Mouse (Mus musculus) cerebellum, adult 9-10 months (tissue): ENCODE results near the gene Rmi2.

Experiments used
- DNase-seq: peaks from one replicate; pipeline ENCODE4 v3.0.0; 2022

Gene Rmi2

DNA sequence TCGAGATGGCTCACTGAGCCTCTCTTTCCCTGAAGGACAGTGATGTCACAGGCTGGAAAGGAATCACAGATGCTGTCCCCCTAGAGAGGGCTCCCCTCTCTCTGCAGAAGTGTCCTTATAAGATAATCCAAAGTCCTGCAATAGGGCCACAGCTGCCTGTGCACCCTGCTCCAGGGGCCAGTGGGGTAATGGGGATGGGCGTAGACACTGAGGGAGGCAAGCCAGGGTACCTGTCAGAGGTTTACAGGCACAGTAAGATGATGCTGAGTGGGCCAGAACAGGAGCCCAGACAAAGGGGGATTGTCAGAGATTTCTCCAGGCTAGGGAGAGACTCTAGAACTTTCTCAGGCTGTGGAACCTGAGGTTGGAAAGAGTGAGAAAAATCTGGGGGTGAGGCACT lies 32.6 kb downstream of the Rmi2 start:
- no peak for DNase-seq

DNA sequence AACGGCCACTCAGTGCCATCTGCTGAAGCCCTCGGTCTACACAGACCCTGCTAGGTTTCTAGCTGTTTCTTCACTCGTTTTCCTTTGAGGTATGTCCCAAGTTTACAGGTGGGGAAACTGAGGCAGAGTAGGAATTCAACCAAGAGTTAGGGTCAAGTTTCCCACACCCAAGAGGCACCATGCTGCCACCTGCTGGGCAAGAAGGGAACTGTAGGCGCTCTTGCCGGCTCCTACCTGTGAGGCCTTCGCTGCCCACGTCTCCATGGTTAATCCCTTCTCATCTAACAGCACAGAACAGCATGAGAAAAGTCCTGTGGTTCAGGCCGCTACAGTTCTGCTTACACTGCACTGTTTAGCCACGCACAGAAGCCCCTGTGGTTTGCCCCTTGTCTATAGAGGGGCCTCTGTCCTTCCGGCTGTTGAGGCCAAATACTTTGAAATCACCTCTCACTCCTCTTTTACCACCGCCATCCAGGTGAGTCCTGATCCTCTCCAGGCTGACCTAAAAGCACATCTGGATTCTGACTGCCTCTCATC lies 33.1 kb downstream of the Rmi2 start:
- DNase-seq = peak; percentile 79

DNA sequence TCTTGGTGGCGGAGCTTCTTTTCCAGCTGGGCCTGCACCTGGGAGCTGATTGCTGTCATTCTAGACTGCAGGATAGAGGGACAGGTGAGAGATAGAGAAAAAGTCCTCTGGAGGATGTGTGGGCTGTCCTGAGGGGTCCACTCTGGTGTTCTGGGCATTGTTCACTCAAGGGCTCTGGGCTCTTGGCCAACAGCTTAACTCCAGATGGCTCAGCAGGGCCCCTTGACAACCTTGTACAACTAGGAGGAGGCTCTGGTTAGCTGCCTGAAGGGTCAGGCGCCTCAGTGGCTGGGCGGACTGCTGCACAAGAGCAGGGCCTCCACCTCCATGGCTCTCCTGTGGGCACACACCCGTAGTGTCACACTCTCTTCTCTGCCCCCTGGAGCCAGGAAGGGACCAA lies 36.1 kb downstream of the Rmi2 start:
- DNase-seq = no peak

DNA sequence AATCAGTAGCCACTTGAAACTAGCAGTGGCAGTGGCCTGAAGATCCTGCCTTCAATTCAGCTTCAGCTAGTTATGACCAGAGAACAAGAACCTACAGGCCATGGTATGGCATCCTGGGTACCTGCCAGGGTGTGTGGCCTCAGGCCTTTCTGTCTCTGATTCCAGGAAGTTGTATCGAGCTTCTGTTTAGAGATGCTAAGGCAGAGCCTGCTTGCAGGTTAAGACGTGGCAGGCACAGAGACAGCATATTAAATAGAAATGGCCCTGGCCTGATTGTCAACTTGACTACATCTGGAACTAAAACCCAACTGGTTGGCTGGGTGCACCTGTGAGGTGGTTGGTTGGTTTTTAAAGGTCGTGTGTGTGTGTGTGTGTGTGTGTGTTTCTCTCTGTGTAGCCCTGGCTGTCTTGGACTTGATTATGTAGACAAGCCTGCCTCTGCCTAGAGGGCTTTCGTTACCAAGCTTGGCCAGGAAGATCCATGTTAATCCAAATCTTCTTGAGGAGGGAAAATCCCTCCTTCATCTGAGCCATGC lies 38.0 kb downstream of the Rmi2 start:
- no peak for DNase-seq

DNA sequence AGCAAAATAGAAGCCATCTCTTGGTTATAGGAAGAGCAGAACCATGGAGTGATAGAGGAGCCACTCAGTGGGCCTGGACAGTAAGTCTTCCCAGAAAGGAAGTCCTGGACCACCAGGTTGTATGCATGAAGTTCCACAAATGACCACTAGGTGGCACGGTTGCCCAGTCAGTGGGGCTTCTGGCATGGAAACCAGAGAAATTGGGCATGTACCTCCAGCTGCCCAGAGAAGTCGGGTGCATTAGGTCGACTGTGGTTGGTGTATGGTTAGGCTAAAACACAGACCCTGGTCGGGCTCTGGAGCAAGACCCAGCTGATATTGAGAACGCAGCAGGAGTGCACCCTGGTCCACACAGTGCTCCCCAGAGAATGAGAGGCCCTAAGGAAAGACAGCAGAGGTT lies 38.8 kb downstream of the Rmi2 start:
- peak; percentile 82 for DNase-seq

DNA sequence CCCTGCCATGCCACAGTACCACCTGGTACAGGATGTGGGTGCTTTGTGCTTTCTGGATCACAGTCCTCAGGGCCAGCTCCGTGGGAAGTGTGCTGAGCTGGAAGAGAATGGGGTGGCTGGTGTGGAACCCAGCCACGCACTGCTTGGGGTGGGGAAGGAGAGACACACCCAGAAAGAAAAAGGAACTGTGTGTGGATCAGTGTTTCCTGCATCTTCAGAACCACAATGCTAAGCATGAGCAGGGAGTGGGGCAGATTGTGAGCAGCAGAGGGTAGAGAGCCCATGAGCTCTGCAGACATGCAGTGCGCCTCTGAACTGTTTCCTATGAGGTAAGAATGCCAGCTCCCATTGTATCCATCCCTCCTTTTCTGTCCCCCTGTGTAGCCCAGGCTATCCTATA lies 43.4 kb downstream of the Rmi2 start:
- DNase-seq = no peak

DNA sequence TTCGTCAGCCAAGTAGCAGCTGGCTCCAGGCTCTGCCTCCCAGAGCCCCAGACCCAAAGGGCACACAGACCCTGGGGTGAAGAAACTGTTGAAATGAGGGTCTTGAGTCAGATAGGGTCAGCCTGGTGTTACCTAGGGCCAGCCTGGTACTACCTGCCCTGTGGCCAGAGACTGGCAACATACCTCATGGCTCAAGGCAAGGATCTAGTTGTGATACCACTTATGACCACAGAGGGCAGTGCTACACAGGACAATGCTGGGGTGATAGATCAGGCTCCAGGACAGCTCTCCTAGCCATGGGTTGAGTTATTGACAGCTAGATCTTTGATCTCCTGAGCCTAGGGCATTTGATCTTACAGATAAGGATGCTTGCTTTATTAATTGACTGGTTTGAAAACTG lies 44.6 kb downstream of the Rmi2 start:
- peak; percentile 70 for DNase-seq

DNA sequence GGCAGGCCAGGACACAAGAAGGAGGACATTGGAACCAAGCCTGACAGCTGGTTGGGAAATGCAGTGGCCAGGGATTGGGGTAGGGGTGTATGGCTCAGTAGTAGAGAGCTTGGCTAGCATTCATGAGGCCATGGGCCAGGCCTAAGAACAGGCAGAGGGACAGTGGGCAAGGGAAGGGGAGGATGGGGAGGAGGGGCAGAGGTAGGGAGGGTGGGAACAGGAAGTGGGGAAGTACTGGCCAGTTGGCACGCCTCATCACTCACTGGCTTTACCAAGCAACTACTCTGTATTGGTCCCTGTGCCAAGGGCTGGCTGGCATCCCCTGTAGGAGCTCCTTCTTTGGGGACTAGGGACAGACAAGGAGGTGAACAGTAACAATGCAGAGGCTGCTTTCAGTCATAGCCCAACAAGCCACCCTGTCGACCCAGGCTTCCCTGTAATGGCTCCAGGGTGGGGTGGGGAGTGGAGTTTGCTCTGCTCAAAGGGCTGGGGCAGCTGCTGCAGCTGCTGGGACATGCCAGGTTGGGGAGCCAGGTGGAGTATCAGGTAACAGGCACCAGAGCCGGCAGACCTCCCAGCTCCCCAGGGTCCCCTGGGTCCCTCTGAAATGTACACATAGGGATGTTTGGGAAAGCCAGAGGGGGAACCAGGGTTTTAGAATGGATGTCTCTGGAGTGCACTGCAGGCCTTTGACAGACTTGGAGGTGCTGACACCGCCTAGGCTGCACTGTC lies 46.5 kb downstream of the Rmi2 start:
- no peak for DNase-seq

DNA sequence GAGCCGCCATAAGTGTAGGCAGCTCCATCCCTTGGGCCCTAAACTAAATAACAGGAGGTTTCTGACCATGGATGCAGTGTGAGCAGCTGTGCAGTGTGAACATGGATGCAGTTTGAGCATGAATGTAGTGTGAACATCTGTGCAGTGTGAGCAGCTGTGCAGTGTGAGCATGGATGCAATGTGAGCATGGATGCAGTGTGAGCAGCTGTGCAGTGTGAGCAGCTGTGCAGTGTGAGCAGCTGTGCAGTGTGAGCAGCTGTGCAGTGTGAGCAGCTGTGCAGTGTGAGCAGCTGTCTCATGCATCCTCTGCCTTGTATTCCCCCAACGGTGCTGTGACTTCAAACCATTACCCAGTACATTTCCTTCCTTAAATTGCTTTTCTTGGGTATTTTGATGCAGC lies 52.6 kb downstream of the Rmi2 start:
- DNase-seq = no peak

DNA sequence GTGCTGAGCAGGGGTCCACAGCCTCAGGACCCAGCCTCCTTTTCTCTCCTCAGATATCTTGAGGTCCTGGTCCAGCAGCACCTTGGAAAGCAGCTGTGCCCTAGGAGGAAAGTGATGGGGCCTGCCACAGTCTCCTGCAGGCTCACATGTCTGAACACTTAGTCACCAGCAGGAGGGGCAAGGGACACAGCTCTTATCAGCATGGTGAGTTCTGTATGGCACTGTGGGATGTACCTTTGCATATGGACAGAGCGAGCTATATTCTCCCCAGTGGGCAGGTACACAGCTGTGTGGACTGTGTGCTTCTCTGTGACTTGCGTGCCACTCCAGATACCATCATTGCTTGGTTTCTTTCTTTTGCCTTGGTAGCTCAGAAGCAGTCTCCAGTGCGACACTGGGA lies 55.5 kb downstream of the Rmi2 start:
- DNase-seq = no peak

DNA sequence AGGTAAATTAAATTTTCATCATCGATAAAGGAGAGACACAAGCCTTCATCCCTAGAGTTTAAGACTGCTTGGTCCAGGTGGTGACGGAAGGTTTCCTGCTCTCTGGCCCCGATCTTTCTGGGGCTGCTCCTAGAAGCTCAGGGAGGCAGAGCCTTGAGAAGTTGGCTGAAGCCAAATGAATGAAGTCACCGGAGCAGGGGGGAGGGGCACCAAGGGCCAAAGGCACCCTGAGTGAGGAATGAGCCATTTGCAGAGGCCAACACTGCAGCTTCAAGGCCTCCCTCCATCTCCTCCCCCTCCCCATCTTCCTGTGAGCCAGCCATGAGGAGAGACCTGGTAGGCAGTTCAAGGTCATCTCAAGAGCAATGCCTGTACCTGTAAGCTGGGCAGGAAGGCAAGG lies 58.3 kb downstream of the Rmi2 start:
- no peak for DNase-seq

DNA sequence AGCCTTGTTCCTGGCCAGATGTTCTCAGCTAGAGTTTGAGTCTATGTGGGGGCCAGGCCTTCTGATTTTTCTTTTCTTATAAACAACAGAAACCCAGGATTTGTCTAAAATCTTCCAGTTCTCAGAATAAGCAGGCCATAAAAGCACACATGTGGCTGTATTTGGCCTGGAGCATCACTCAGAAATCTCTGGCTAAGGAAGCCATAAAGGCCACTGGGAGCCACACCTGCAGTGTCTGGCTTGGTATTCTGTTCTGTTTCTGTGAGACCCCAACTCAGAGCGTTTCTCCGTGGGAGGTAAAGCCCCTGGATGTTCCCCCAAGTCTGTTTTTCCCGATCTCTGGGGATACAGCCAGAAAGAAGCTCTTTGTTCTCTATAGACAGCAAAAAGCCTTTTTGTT lies 61.0 kb downstream of the Rmi2 start:
- no peak for DNase-seq

DNA sequence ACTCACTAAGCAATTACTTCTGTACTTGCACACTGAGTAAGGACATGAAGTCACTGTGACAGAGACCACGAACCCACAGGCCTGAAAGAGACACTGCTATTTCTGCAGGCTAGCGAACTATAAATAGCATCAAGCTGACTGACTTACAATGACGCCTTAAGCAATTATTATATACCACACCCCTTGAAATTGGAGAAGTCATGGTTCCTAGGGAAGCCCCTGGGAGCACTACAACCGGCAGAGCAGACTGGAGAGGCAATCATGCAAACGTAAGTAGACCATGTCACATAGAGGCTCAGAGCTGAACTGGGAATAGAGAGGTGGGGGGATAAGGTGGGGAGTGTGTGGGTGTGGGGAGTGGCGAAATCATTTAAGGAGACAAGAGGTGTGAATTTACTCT lies 62.5 kb downstream of the Rmi2 start:
- DNase-seq = no peak

DNA sequence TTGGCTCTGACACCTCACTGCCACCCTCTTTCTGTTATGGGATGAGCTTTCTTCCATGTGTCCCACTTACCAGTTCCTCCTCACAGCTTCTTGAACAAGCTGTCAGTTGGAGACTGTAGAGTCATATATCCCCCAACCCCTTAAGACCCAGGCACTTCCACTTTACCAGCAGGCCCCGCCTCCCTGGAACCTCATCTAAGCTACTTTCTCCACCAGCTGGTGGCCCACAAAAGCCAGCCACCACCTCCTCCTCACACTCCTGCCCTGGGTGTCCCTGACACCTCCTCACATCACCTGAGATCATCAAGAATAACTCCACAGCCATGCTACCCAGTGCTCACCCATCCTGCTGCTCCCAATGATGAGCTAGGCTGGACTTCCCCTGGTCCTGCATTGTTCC lies 65.9 kb downstream of the Rmi2 start:
- no peak for DNase-seq

DNA sequence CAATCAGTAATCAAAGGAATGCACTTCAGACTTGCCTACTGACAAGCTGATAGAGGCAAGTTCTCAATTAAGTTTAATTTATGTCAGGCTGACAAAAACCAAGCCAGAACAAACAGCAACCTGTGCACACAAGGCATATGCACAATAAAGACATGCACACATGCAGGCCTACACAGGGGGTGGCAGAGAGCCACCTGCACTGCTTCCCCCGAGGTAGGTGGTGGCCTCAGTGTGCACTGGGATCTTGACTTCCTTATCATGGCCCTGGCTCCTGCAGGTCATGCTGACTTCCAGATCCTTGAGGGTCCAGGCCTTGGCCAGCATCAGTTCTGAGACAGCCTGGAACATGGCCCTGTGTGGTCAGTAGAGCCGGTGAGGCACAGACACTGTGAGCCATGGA lies 67.1 kb downstream of the Rmi2 start:
- DNase-seq = no peak

DNA sequence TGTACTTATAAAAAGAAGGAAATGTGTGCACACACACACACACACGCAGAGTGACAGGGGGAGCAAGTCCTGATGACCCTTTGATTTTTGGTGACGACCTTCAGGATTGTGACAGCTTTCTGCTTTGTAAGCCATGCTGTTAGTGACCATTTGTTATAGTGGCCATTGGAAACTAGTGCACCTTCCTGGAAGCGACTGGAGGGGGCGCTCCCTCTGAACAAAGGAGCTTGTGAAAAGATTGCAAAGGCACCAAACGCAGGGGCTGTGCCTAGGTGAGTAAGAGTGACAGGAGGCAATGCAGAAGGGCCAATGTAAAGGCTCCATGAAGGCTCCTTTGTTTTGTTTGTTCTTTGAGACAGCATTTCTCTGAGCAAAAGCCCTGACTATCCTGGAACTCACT lies 68.0 kb downstream of the Rmi2 start:
- no peak for DNase-seq

DNA sequence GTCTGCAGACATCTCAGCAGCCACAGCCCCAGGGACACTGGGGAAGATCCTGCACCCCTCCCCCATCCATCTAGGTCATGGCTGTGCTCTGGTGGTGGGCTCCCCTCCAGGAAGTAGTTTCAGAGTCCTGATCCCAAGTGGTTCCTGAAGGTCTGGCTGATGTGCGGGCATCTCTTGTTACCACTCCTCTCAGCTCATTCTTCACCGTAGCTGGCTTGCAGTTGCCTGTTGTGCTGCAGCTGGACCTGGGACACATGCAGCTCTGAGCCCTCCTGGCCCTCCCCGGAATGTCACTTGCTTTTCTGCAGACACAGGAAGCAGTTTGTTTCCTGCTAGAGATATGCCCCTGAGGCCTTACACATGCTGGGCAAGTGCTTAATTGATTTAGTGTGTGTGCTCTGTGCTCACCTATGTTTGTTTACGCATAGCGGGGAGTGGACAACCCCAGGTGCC lies 70.8 kb downstream of the Rmi2 start:
- no peak for DNase-seq

DNA sequence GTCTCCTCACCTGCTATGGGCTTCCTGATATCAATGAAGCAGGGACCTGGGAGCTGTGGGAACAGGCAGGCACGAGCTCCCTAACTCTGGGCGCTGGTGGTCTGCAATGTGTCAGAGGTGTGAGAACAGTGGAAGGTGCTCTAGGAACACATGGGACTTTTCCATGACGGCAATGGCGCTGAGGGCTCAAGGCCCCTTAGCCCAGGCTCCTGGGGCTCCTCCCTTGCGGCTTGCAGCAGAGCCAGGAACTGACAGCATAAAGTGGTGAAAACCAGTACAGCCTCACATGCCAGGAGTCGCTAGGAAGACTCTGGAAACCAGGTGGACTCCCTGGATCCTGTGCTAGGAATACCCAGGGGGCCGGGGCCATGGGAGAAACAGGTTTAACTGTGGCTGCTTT lies 75.7 kb downstream of the Rmi2 start:
- no peak for DNase-seq

DNA sequence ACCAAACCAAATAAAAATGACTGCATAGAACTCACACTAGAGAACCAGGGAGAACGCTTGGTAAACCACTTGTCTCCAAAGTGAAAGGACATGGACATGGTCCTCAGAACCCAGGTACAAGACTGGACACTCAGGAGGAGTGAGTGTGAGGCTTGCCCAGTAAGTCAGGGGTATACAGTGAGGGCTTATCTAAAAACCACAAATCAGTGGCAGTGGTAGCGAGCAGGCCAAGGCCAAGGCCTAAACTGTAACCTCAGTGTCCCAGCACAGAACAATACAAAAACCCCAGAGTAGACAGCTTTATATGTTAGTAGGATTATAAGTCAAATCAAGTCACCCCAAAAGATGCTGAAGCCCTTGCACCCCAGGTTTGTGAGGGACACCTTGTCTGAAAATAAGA lies 76.2 kb downstream of the Rmi2 start:
- DNase-seq = no peak

DNA sequence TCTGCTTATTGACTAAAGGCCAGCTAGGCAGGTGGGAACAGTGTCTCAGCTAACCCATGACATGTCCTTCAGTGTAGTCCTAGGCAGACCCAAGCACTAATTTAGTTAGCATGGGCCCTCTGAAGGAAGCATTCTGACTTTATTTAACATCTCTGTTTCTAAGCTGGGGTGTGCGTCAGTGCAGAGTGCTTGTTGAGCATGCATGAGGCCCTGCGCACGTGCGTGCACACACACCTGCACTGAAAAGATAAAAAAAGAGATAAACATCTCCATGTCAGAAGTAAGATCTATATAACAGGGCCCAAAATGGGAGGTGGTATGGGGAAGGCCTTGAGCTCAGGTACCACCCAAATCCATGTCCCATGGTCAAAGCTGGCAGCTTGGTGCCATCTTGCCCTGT lies 80.2 kb downstream of the Rmi2 start:
- no peak for DNase-seq

DNA sequence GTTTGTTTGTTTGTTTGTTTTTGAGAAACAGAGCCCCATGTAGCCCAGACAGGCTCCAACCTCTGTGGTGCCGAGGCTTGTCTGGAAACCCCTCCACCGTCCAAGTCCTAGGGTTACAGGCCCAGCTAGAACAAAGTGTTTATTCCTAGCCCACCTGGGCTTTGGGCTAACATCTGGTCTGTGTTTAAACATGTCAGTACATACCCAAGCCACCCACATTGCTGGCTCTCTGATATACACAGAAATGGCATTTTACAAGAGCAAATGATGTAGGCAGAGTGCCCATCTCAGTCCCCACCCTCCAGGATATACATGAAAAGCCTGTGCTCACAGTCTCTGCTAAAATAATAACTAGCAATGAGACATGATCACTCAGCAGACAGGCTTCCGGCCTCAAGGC lies 81.4 kb downstream of the Rmi2 start:
- no peak for DNase-seq

DNA sequence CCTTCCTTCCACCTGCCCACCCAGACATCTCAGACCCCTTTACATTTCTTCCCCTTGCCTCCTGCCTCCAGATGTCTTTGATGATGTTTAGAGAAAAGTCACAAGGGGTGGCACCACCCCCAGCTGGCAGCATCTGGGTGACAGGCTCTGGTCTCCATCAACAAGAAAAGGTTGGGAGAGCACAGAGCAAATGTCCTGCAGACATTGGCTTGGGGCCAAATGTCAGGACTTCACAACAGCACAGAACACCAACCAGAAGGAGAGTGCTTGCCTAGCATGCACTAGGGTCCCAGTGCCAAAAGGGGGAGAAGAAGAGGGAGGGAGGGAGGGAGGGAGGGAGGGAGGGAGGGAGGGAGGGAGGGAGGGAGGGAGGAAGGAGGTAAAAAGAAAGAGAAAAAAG lies 85.0 kb downstream of the Rmi2 start:
- DNase-seq = no peak

DNA sequence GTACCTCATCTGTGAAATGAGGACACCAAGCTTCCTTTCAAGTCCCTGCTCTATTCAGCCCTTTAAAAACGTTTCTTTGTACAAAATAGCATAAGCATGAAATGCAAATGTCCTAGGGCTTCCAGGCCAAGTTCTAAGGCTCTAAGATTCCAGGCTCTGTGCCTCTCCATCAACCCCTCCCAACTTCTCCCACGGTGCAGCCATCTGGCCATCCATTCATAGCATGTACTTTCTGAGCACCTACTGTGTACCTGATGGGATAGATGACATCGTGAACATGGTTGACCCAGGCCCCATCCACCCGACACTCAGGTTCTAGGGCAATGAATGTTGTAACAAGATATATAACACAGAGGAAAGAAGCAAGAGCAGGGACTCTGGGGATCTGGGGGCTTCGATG lies 88.7 kb downstream of the Rmi2 start:
- peak; percentile 48 for DNase-seq

DNA sequence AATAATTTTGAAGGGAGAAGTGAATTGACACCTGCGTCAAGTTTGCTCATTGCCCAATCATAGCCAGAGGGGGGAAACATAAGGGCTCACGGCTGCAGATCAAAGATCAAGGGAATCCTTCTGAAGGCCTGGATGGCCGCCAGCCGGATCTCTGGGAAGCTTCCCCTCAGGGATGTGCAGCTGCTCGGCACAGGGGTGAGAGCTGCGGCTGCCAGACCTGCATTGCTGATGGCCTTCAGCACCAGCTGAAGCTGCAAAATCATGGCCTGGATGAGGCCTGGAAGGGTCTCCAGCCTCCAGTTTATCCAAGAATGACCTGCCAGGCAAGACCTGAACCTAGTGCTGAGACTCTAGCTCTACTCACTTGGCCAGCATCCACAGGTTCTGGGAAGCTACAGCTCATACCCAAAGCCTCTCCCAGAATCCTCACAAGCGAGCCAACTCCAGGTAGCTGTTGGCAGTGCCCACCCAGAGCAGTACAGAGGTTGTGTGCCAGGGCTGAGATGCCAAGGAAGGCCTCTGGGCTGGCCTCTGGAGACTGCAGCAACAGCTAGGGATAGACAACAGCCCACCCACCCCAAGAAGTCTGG lies 90.8 kb downstream of the Rmi2 start:
- DNase-seq = peak; percentile 16

DNA sequence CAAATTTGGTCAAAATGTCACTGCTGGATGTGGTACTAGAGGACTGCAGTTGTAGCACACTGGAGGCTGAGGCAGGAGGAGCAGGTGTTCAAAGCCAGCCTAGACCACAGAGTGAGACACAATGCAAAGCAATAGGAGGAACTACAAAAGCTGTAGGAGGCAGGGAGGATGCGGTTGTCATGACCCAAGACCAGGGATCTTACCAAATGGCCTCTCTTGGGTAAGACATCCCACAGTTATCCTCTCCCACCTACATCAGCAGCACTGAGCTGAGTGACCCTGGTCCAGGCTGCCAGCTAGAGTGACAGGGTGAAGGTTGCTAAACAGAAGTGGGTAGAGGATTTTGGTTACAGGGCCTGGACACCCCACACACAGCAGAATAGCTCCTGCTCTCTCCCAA lies 92.2 kb downstream of the Rmi2 start:
- no peak for DNase-seq
